Mouse (Mus musculus) layer of hippocampus, postnatal 25 days (tissue): ENCODE measurements around the gene Lrriq4. TPM values are rescaled to one million over a fixed set of nuclear protein-coding genes. Genes with fewer than 3 reads are reported as not detected.
"Not testable (repeated sequence)": the region's sequence is repeated elsewhere in the genome, so short reads cannot be mapped to it uniquely, and the experiment has no call there.

ENCODE experiments used
- DNase-seq, 2 experiments: peaks; one replicate each; pipeline ENCODE4 v3.0.0; 2022; ENCODE audit warnings: mixed read lengths in 2 of 2, low spot score in 1 of 2; ENCODE audit errors: extremely low spot score in 1 of 2
- total RNA-seq, 2 experiments: library from RNA; stranded (reverse); gene quantifications; 2 replicates each; pipeline ENCODE4 v1.2.3; 2021

Gene Lrriq4
- total RNA-seq, 2 experiments from 2014 or later, result not detected

DNA sequence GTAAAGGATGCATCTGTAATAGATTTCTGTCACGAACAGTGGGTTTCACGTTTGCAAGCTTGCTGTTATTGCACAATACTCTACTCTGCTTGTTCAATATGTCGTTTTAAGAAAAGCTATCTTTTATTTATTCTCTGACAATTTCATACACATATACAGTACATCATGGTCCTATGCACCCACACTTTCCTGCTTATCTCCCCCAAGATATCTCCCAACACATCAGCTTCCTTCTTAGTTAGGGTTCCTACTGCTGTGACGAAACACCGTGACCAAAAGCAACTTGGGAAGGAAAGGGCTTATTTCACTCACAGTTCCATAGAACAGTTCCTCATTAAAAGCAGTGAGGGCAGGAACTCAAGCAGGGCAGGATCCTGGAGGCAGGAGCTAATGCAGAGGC lies 11.6 kb downstream of the Lrriq4 start:
- DNase-seq, result no peak

DNA sequence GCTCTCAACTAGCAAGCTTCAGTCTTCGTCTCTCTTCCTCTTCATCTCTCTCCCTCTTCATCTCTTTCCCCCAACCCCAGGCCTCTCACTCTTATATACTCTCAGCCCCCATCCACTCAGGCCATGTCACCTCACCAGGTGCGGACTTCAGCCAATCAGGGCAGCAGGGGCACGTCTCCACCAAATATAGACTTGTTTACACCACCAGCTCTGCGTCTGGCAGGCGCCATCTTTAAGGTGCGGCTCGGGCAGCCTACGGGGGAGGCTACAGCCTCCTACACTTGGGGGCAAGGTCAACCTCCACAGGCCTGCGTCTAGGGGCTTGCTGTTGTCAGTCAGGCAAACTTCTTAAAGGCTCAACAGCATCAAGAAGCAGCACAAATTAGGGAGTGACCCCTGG lies 14.2 kb downstream of the Lrriq4 start:
- no peak for DNase-seq

DNA sequence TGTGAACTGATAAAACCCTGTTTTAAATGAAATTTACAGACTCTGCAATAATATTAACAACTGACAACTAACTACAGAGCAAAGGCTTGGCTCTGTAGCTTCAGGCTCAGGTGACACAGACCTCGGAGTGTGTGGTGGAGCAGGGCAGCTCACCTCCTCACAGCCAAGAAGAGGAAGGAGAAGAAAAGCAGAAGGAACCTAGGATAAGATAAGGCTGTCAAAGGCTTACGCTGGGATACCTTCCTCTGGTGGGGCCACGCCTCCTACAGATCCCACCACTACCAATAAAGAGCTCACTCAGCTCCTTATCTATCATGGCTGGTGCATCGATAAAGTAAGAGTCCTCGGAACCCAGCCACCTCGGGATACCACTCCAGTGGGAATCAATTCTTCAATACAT lies 38.9 kb downstream of the Lrriq4 start:
- no peak for DNase-seq

DNA sequence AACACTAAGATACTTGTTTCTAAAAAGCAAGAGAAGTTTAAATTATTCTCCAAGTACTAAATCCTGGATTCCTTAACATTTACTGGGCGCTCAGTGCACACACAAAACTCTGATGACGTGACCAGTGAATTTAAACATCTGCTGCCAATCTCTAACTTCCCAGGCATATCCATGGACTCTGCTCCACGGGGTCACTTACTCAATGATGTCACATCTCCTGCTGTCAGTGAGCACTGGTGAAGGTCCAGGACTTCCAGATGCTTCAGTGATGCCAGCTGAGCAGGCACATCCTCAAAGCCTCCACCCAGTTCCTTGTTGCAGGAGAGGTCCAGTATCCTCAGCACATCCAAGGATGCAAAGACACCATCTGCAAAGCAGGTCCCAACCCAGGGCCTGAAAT lies 42.9 kb downstream of the Lrriq4 start:
- DNase-seq, result no peak

DNA sequence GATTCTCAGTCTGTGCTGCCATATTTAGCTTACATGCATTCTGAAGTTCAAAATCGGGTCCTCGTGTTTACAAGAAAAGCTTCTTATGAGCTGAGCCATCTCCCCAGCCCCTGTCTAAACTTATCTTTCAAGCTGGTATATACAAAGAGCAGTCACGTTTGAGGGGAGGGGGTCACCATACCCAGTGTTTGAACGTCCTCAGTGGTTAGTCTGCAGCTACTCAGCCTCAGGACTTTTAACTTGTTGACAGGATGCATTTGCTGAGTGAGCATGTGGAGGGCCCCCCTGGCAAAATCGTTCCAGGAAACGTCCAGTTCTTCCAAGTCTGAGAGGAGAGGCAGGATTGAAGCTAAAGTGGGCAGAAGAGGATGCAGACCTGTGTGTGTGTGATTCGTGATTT lies 46.7 kb downstream of the Lrriq4 start:
- no peak for DNase-seq

DNA sequence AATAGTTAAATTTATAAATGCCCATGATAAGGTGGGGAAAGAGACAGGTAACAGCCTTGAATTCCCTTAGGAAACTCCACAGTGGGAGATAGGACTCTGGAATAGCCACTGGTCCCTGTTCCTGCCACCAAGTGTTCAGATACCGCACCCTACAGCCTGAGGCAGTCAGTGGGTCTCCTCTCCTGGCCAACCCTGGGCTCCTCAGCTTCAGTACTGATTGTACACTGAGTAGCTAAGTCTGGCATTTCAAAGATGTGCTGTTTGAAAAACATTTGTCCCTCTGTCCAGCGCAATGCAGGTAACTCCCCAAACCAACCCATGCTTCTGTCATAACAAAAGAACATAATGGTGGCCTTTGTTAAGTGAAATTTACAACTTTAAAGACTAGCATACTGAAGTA lies 51.4 kb downstream of the Lrriq4 start:
- DNase-seq, result no peak

DNA sequence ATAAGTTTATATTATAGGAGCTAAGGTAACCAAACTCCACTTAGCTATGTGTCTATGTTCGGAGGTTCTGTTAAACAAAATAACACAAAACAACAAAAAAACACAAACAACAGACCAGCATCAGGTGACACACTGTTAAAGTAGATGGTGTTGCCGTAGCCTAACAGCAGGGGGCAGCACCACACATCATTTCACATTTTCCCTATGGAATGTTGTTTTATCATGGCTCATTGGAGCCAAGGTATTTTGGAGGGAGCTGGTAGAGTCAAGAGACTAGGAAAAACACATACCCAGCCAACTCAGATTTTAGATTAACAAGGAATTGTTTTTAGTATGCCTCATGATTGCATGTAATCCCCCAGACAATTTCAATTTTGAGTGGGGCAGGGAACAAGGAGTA lies 52.0 kb downstream of the Lrriq4 start:
- peak; percentile 45 to 81 for DNase-seq

DNA sequence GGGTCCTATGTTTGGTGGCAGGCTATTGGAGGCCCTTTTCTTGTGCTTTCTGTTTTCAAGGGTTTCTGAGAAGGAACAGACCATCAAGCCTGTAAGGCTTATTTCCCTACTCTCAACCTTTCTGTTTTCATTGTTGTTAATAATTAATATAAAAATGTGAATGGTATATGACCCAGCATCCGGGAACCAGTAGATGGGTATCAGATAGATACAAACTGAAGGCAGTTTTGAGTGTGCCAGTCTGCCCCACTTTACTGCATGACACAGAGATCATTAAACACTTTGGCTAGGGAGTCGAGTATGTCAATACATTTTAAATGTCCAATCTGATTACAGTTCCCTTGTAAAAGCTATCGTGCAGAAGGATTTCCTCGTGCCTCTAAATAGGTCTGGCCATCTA lies 53.6 kb downstream of the Lrriq4 start:
- no peak for DNase-seq

DNA sequence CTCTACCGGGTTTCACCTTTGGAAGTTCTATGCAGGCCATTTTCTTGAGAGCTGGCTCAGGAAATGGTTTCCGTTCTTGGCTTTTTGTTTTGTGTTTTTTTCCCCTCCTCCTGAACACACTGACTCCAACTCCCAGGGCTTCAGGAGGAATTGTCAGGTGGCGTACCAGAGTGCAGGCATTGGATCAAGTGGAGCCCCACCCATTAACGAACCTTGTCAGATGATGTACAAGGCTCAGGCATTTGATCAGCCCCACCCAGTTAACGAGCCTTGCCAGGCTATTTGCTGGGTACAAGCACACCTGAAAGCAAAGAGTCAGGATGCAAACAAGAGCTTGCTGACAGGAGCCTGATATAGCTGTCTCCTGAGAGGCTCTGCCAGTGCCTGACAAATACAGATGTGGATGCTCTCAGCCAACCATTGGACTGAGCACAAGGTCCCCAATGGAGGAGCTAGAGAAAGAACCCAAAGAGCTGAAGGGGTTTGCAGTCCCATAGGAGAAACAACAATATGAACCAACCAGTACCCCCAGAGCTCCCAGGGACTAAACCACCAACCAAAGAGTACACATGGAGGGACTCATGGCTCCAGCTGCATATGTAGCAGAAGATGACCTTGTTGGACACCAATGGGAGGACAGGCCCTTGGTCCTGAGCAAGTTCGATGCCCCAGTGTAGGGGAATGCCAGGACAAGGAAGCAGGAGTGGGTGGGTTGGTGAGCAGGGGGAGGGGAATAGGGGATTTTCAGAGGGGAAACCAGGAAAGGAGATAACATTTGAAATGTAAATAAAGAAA lies 55.6 kb downstream of the Lrriq4 start, which contains the start of gene Lrrc31:
TSS of gene Lrrc31 (minus strand) at position 133 of the 795 bp plus-strand sequence.
- not testable (repeated sequence) for DNase-seq

DNA sequence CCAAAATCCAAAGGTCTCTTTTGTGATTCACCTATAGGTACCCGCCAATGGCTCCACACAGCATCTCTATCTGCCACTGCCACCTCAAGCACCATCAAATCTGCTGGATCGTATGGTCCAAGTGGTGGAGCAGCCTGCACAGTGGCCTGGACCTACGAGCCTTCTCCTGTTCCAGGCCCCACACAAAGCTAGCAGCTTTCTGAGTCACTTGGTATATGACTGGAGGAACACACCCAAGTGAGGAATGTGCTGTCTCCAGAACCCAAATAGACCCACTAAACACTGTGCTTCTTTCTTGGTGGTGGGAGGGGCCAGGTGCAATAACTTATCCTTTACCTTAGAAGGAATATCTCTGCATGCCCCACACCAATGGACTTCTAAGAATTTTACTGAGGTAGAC lies 61.7 kb downstream of the Lrriq4 start:
- no peak for DNase-seq

DNA sequence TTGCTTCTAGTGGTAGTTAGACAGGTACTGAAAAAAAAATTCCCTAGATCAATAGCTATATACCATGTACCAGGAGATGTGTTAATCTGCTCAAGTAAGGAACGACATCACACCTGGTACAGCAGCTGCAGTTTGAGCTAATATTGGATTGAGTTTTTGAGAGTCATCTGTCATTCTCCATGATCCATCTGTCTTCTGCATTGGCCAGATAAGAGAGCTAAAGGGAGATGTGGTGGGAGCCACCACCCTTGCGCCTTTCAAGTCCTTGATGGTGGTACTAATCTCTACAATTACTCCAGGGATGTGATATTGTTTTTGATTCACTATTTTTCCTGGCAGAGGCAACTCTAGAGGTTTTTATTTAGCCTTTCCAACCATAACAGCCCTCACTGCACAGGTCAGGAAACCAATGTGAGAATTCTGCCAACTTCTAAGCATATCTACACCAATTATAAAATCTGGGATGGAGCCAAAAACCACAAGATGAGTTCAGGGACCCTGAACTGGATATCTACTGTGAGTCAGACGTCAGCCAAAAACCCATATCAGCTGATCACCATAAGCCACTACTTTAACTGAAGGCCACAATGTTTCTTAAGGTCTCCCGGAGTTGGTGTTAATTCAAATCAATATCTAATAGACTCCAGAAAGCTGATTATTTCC lies 62.4 kb downstream of the Lrriq4 start:
- DNase-seq, result no peak

DNA sequence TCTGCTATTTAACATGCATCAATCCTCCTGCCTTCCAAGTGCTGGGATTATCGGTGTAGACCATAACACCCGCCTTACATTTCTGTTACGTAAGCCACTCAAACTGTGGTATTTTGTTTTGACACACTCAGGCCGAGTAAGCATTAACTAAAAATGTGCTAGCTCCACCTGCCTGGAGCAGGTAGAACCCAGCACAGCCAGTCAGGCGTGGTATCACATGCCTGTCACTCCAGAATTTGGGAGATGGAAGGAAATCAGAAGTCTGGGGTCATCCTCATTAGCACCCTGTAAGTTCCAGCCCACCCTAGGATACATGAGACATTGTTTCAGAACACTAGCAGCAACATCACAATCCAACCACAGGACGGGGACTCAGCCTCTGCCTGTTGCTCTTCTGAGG lies 65.9 kb downstream of the Lrriq4 start:
- no peak for DNase-seq

DNA sequence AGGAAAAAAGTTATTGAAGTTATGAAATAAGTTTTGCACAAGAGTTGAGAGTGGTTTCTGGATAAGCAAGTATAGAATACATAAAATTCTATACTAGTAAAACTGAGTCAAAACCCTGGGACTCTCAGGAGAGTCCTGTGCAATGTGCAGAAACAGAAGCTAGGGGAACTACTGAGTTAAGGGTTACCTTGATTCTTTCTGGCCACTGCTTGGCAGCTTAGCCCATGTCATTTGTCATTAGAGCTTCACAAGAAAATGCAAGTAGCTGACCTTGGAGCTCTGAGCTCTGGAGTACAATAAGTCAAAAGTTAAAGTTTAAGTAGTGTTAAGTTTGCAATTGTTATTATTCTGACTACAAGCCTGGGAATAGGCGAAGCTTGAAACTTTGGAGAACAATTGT lies 69.0 kb downstream of the Lrriq4 start:
- DNase-seq, result no peak

DNA sequence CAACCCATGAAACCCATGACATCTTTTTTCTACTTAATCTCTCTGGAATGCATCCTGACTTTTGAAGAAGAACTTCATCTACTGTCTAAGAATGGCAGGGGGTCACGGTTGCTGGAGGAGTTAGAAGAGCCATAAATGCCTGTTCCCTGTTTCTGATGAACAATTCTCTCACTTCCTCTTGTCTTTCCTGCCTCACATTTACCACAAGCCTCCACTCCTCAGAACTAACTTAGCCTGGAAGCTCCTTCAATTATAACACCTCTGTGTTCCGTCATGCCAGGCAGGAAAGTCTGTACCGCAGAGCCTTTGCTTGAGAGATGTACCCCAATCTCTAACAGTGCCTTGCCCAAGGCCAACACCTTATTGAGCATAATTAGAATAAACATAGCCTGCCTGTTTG lies 74.3 kb downstream of the Lrriq4 start:
- DNase-seq, result no peak

Other genes starting within 250 kb of the Lrriq4 start
- gene Mecom, start 96.5 kb upstream of the Lrriq4 start, total RNA-seq, result 1 to 10 TPM; 2.8 to 3.9 TPM
- gene Actrt3, start 44.6 kb upstream of the Lrriq4 start, total RNA-seq, result under 1 TPM; 0.49 to 0.79 TPM
- gene Mynn, start 42.4 kb upstream of the Lrriq4 start, total RNA-seq, result 10 to 100 TPM; 17.8 to 18.9 TPM
- not detected for gene Lrrc34, start 3.4 kb downstream of the Lrriq4 start, total RNA-seq
- not detected for gene Lrrc31, start 55.3 kb downstream of the Lrriq4 start, total RNA-seq
- gene Samd7, start 101.8 kb downstream of the Lrriq4 start, total RNA-seq, result not detected
- gene Sec62, start 148.4 kb downstream of the Lrriq4 start, total RNA-seq, result 10 to 100 TPM; 96.2 to 98.3 TPM
- gene Gpr160, start 211.4 kb downstream of the Lrriq4 start, total RNA-seq, result 1 to 10 TPM; 1.2 to 1.3 TPM